In the genomic region with DNA sequence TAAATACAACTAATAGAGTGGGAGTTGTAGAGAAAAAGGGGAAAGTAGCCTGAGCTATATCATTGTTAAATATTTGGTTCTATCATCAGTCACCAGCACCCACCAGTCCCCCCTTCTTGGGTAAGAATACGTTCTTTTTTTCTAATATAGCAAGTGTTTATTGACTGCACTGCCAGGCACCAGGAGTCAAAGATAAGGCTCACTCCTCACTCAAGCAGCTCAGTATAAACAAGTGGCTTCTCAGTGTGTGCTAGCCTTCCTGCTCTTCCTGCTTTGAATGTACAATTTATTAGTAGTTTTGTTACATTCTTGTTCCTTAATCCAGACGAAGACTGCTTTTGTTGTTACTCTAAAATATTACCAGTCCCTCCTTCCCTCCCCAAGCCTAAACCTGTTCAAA, we compare ENCODE assay signal across 8 mouse cellular contexts. TPM values are rescaled to one million over a fixed set of nuclear protein-coding genes. Genes with fewer than 3 reads are reported as not detected.
DNase-seq lines count a peak whose midpoint lies in the region; ATAC-seq and TF ChIP-seq lines count a peak whose summit lies in the region.

No protein-coding gene starts in this region.

- H3K4me3 ChIP-seq in kidney, postnatal 0 days (replicated peaks; ENCODE audit: low read depth, low read length) = peak overlapping the region; percentile 17; the same call in 1 of the 2 replicates
- peak overlapping the region; percentile 97 for H3K4me3 ChIP-seq in embryonic facial prominence, embryonic 10.5 days
- peak overlapping the region; percentile 31 for H3K4me3 ChIP-seq in hindbrain, postnatal 0 days (ENCODE audit: low read length)
- peak overlapping the region; percentile 12; the same call in 1 of the 2 replicates for H3K4me3 ChIP-seq in midbrain, embryonic 16.5 days (ENCODE audit: low read depth, low read length)
- H3K4me3 ChIP-seq in lung, adult 2 months (replicated peaks; ENCODE audit: extremely low read depth, low read depth, low read length) = no peak overlapping the region

- H3K4me2 ChIP-seq in kidney, postnatal 0 days (ENCODE audit: low read length) = peak overlapping the region; percentile 52
- peak overlapping the region; percentile 74 for H3K4me2 ChIP-seq in hindbrain, postnatal 0 days (ENCODE audit: low read depth, low read length)
- H3K4me2 ChIP-seq in midbrain, embryonic 16.5 days (ENCODE audit: low read length) = peak overlapping the region; percentile 56

- 25% methylated on average over 2 of the region's 2 CpGs for WGBS in kidney, postnatal 0 days
- 61% methylated on average over 2 of the region's 2 CpGs for WGBS in embryonic facial prominence, embryonic 10.5 days
- WGBS in hindbrain, postnatal 0 days = 39% methylated on average over 2 of the region's 2 CpGs
- 37% methylated on average over 2 of the region's 2 CpGs for WGBS in midbrain, embryonic 16.5 days
- WGBS in lung, adult 2 months = 8% methylated on average over 2 of the region's 2 CpGs

- no peak overlapping the region for H3K9ac ChIP-seq in kidney, postnatal 0 days (ENCODE audit: low read depth, low read length)
- 0 out of 2 replicates have a peak overlapping the region, but pooled peaks have one; percentile 2 for H3K9ac ChIP-seq in hindbrain, postnatal 0 days (replicated peaks; ENCODE audit: low read length)
- 0 out of 2 replicates have a peak overlapping the region, but pooled peaks have one; percentile 36 for H3K9ac ChIP-seq in midbrain, embryonic 16.5 days (ENCODE audit: low read depth, low read length)

- no peak for TF ChIP-seq POLR2A in lung, adult 2 months (IDR thresholded peaks at IDR 0.05; ENCODE audit: borderline replicate concordance, extremely low read depth, low read depth, low read length)

- ATAC-seq in kidney, postnatal 0 days (replicated peaks; ENCODE audit: low FRiP score, low read depth) = no peak
- ATAC-seq in hindbrain, postnatal 0 days = no peak
- ATAC-seq in midbrain, embryonic 16.5 days = no peak

- peaks cover 9% of the 10 kb centered on the region; the same call in 1 of the 2 replicates for H3K4me1 ChIP-seq in kidney, postnatal 0 days (replicated peaks; ENCODE audit: insufficient read depth, low read length)
- peaks cover 13% of the 10 kb centered on the region for H3K4me1 ChIP-seq in embryonic facial prominence, embryonic 10.5 days
- peaks cover 6% of the 10 kb centered on the region; the same call in 1 of the 2 replicates for H3K4me1 ChIP-seq in hindbrain, postnatal 0 days (ENCODE audit: insufficient read depth, low read length)
- peaks cover 23% of the 10 kb centered on the region for H3K4me1 ChIP-seq in midbrain, embryonic 16.5 days (ENCODE audit: control insufficient read depth, insufficient read depth, low read length)
- peaks cover 18% of the 10 kb centered on the region for H3K4me1 ChIP-seq in lung, adult 2 months (ENCODE audit: control insufficient read depth, insufficient read depth, low read length)

- no peak overlapping the region for H3K27ac ChIP-seq in kidney, postnatal 0 days
- no peak overlapping the region for H3K27ac ChIP-seq in embryonic facial prominence, embryonic 10.5 days (replicated peaks)
- no peak overlapping the region for H3K27ac ChIP-seq in hindbrain, postnatal 0 days
- H3K27ac ChIP-seq in midbrain, embryonic 16.5 days (ENCODE audit: low read length) = no peak overlapping the region

- no peaks in the 10 kb centered on the region for H3K9me3 ChIP-seq in kidney, postnatal 0 days (replicated peaks; ENCODE audit: low read length)
- no peaks in the 10 kb centered on the region for H3K9me3 ChIP-seq in embryonic facial prominence, embryonic 10.5 days
- H3K9me3 ChIP-seq in hindbrain, postnatal 0 days (ENCODE audit: low read length) = no peaks in the 10 kb centered on the region
- H3K9me3 ChIP-seq in midbrain, embryonic 16.5 days (replicated peaks; ENCODE audit: control insufficient read depth, low read length, poor library complexity, severe bottlenecking) = no peaks in the 10 kb centered on the region

- H3K36me3 ChIP-seq in kidney, postnatal 0 days (ENCODE audit: insufficient read depth, low read length) = no peaks in the 10 kb centered on the region
- H3K36me3 ChIP-seq in embryonic facial prominence, embryonic 10.5 days (replicated peaks) = 0 out of 2 replicates have a peak, but pooled peaks cover 8% of the 10 kb centered on the region
- H3K36me3 ChIP-seq in hindbrain, postnatal 0 days (ENCODE audit: insufficient read depth, low read length) = no peaks in the 10 kb centered on the region
- no peaks in the 10 kb centered on the region for H3K36me3 ChIP-seq in midbrain, embryonic 16.5 days (ENCODE audit: control insufficient read depth, insufficient read depth, low read length)

- no peak for TF ChIP-seq CTCF in kidney, postnatal 0 days (IDR thresholded peaks at IDR 0.05; ENCODE audit: low read depth)
- no peak for TF ChIP-seq CTCF in hindbrain, postnatal 0 days (IDR thresholded peaks at IDR 0.05; ENCODE audit: low read depth)
- no peak for TF ChIP-seq CTCF in lung, adult 2 months (IDR thresholded peaks at IDR 0.05; ENCODE audit: insufficient read depth, low read length)

- no peak for DNase-seq in kidney, postnatal 0 days (ENCODE audit: low spot score)
- no peak for DNase-seq in kidney, postnatal 14 days
- DNase-seq in embryonic facial prominence, embryonic 10.5 days (ENCODE audit: low spot score) = no peak
- DNase-seq in hindbrain, postnatal 0 days (ENCODE audit: low spot score) = no peak
- no peak for DNase-seq in layer of hippocampus, adult 11-12 months (ENCODE audit: low spot score)
- DNase-seq in frontal cortex, postnatal 14 days (ENCODE audit: low spot score in 2 of 2) = no peak
- DNase-seq in lung, adult 2 months = no peak

- H3K27me3 ChIP-seq in kidney, postnatal 0 days (ENCODE audit: insufficient read depth, low read length) = no peaks in the 10 kb centered on the region
- H3K27me3 ChIP-seq in embryonic facial prominence, embryonic 10.5 days (replicated peaks; ENCODE audit: low read depth, poor library complexity, severe bottlenecking) = no peaks in the 10 kb centered on the region
- no peaks in the 10 kb centered on the region for H3K27me3 ChIP-seq in hindbrain, postnatal 0 days (ENCODE audit: insufficient read depth, low read length)
- no peaks in the 10 kb centered on the region for H3K27me3 ChIP-seq in midbrain, embryonic 16.5 days (ENCODE audit: control insufficient read depth, insufficient read depth, low read depth, low read length)

RNA-seq across cellular contexts. Expression of a gene that starts 2.3 kb away (rescaled TPM):
- polyA plus RNA-seq in kidney, postnatal 0 days (2015; fragmentation: Nextera tagmentation; extraction: Ambion mirVana) = 223 and 226 TPM in 2 replicates
- 217 and 227 TPM in 2 replicates for polyA plus RNA-seq in embryonic facial prominence, embryonic 10.5 days (2016; fragmentation: Nextera tagmentation; extraction: Ambion mirVana)
- total RNA-seq in hindbrain, postnatal 0 days (2014; rRNA removed) = 109 and 110 TPM in 2 replicates
- polyA plus RNA-seq in hindbrain, postnatal 0 days (2015; fragmentation: Nextera tagmentation; extraction: Ambion mirVana) = 199 TPM in 2 replicates
- 208 TPM in 2 replicates for polyA plus RNA-seq in midbrain, embryonic 16.5 days (2015; fragmentation: Nextera tagmentation; extraction: Ambion mirVana)
- 18.4 and 44.2 TPM in 2 replicates for polyA plus RNA-seq in lung, adult 2 months (2012; rRNA removed)
